Comparison of ENCODE assay signal across 12 mouse cellular contexts in genomic region chr12:84153414-84153813, GRCm38 (mm10). TPM values are rescaled to one million over a fixed set of nuclear protein-coding genes. Genes with fewer than 3 reads are reported as not detected.
"Had no signal": no experiment of that assay in that cellular context is flagged by ENCODE, and none has a peak within 500 bp of the region (broad histone marks: within the 10 kb centered on the region; RNA-seq: fewer than 3 reads in every experiment).

No protein-coding gene starts in this region.

- H3K9ac ChIP-seq: limb, embryonic 12.5 days; midbrain, embryonic 13.5 days; stomach, embryonic 15.5 days had no signal

- ATAC-seq: midbrain, embryonic 13.5 days had no signal

- H3K27me3 ChIP-seq: limb, embryonic 12.5 days; midbrain, embryonic 13.5 days; stomach, embryonic 15.5 days had no signal

- DNase-seq: kidney, adult 9 months; kidney, postnatal 10 days; kidney, postnatal 4 days; lung, postnatal 36 days; right cerebral cortex, postnatal 14 days; thymus, adult 2 months; thymus, postnatal 25 days had no signal

- H3K9me3 ChIP-seq: limb, embryonic 12.5 days; midbrain, embryonic 13.5 days; stomach, embryonic 15.5 days had no signal

- H3K4me3 ChIP-seq: layer of hippocampus, adult 2 months; limb, embryonic 12.5 days; midbrain, embryonic 13.5 days; stomach, embryonic 15.5 days had no signal

- H3K4me2 ChIP-seq: limb, embryonic 12.5 days; midbrain, embryonic 13.5 days had no signal

- H3K27ac ChIP-seq: layer of hippocampus, adult 2 months; limb, embryonic 12.5 days; midbrain, embryonic 13.5 days had no signal

RNA-seq across cellular contexts. Expression of gene Pnma1, which starts 5.1 kb away (rescaled TPM):
- polyA plus RNA-seq: liver, adult 2 months had no signal
